In the genomic region with DNA sequence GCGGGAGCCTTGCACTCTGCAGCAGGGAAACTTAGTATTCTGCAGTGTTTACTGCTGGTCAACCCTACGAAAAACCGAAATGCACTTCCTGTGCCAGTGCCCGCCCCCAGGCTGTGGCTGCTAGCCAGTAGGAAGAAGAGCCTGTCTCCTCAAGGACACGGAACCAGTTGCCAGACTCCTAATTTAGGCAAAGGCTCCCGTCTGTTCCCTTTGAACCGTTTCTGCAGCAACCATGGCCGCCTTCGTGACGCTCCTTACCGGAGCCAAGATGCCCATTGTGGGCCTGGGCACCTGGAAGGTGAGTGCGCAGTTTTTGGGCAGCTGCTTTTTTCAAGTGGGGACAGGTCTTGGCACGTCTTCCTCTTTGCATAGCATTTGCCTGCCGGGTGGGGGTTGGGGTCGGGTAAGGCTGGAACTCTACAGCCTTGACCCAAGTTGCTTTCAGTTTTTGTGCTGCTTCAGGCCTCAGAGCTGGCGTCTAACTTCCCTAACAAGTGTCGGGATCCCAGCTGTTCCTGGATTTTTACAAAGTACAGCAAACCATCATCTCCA, we compare ENCODE assay signal across 8 mouse cellular contexts. TPM values are rescaled to one million over a fixed set of nuclear protein-coding genes. Genes with fewer than 3 reads are reported as not detected.
DNase-seq lines count a peak whose midpoint lies in the region; ATAC-seq and TF ChIP-seq lines count a peak whose summit lies in the region.

Gene Akr1b10 (plus strand): TSS at position 109 of the 552 bp plus-strand sequence.

- DNase-seq in c-Kit-positive CD71-positive TER-119-negative erythroid progenitor cells, embryonic 14.5 days (ENCODE audit: low read depth), result peak; percentile 43
- DNase-seq in kidney, postnatal 25 days, result peak; percentile 88 to 92
- DNase-seq in liver, embryonic 13.5 days, result peak; percentile 46
- peak; percentile 38 to 53 for DNase-seq in natural killer cell, adult 2 months (ENCODE audit: low spot score in 2 of 2)

- peak within 1 kb of the TSS; percentile 62 for H3K4me2 ChIP-seq in forebrain, embryonic 12.5 days
- peak within 1 kb of the TSS; percentile 85 for H3K4me2 ChIP-seq in heart, embryonic 16.5 days (ENCODE audit: low read depth, low read length)
- H3K4me2 ChIP-seq in liver, embryonic 13.5 days, result peak within 1 kb of the TSS; percentile 89
- peak within 1 kb of the TSS; percentile 82 for H3K4me2 ChIP-seq in stomach, embryonic 16.5 days (ENCODE audit: low read depth, low read length)

- H3K4me1 ChIP-seq in E14TG2a.4 (replicated peaks; ENCODE audit: low read depth, low read length), result peaks cover 23% of the 10 kb centered on the region
- peaks cover 14% of the 10 kb centered on the region for H3K4me1 ChIP-seq in forebrain, embryonic 12.5 days
- 0 out of 2 replicates have a peak, but pooled peaks cover 2% of the 10 kb centered on the region for H3K4me1 ChIP-seq in heart, embryonic 16.5 days (ENCODE audit: control insufficient read depth, insufficient read depth, low read length)
- peaks cover 23% of the 10 kb centered on the region for H3K4me1 ChIP-seq in liver, embryonic 13.5 days (replicated peaks)
- 0 out of 2 replicates have a peak, but pooled peaks cover 6% of the 10 kb centered on the region for H3K4me1 ChIP-seq in stomach, embryonic 16.5 days (ENCODE audit: control insufficient read depth, insufficient read depth, low read length)

- ATAC-seq in forebrain, embryonic 12.5 days (ENCODE audit: low FRiP score), result peak; percentile 60
- ATAC-seq in heart, embryonic 16.5 days (replicated peaks; ENCODE audit: extremely low read depth, insufficient read depth, low FRiP score), result peak; percentile 80
- peak; percentile 77 for ATAC-seq in liver, embryonic 13.5 days (ENCODE audit: low read depth)
- peak; percentile 72 for ATAC-seq in stomach, embryonic 16.5 days (ENCODE audit: insufficient read depth, low FRiP score)

- peak within 1 kb of the TSS; percentile 79 for H3K4me3 ChIP-seq in E14TG2a.4 (replicated peaks; ENCODE audit: low read length)
- H3K4me3 ChIP-seq in forebrain, embryonic 12.5 days (replicated peaks), result peak within 1 kb of the TSS; percentile 44
- peak within 1 kb of the TSS; percentile 67 for H3K4me3 ChIP-seq in heart, embryonic 16.5 days (ENCODE audit: low read length)
- H3K4me3 ChIP-seq in liver, embryonic 13.5 days (replicated peaks), result peak within 1 kb of the TSS; percentile 64
- H3K4me3 ChIP-seq in stomach, embryonic 16.5 days (replicated peaks; ENCODE audit: low read length), result peak within 1 kb of the TSS; percentile 65

- peak within 1 kb of the TSS; percentile 36 for H3K9ac ChIP-seq in forebrain, embryonic 12.5 days
- H3K9ac ChIP-seq in heart, embryonic 16.5 days (ENCODE audit: low read length), result peak within 1 kb of the TSS; percentile 75
- H3K9ac ChIP-seq in liver, embryonic 13.5 days, result peak within 1 kb of the TSS; percentile 64
- peak within 1 kb of the TSS; percentile 72 for H3K9ac ChIP-seq in stomach, embryonic 16.5 days (ENCODE audit: low read length)

- 0 out of 2 replicates have a peak, but pooled peaks cover 2% of the 10 kb centered on the region for H3K27me3 ChIP-seq in E14TG2a.4 (ENCODE audit: insufficient read depth, low read length)
- H3K27me3 ChIP-seq in forebrain, embryonic 12.5 days, result no peaks in the 10 kb centered on the region
- no peaks in the 10 kb centered on the region for H3K27me3 ChIP-seq in heart, embryonic 16.5 days (ENCODE audit: control insufficient read depth, insufficient read depth, low read length)
- no peaks in the 10 kb centered on the region for H3K27me3 ChIP-seq in liver, embryonic 13.5 days
- no peaks in the 10 kb centered on the region for H3K27me3 ChIP-seq in stomach, embryonic 16.5 days (ENCODE audit: control insufficient read depth, insufficient read depth, low read length)

- peaks cover 18% of the 10 kb centered on the region for H3K36me3 ChIP-seq in E14TG2a.4 (ENCODE audit: insufficient read depth, low read length)
- H3K36me3 ChIP-seq in forebrain, embryonic 12.5 days (replicated peaks), result no peaks in the 10 kb centered on the region; the same call in 1 of the 2 replicates
- peaks cover 11% of the 10 kb centered on the region for H3K36me3 ChIP-seq in heart, embryonic 16.5 days (ENCODE audit: control insufficient read depth, insufficient read depth)
- H3K36me3 ChIP-seq in liver, embryonic 13.5 days, result peaks cover 7% of the 10 kb centered on the region
- no peaks in the 10 kb centered on the region for H3K36me3 ChIP-seq in stomach, embryonic 16.5 days (ENCODE audit: control insufficient read depth, insufficient read depth, low read length)

- no peak for TF ChIP-seq CTCF in E14TG2a.4 (conservative IDR thresholded peaks at IDR 0.05; ENCODE audit: low read length)

- no peak within 1 kb of the TSS for H3K27ac ChIP-seq in forebrain, embryonic 12.5 days
- H3K27ac ChIP-seq in heart, embryonic 16.5 days (ENCODE audit: low read length), result peak within 1 kb of the TSS; percentile 88
- H3K27ac ChIP-seq in liver, embryonic 13.5 days, result 0 out of 2 replicates have a peak within 1 kb of the TSS, but pooled peaks have one; percentile 8
- H3K27ac ChIP-seq in stomach, embryonic 16.5 days (ENCODE audit: low read length), result peak within 1 kb of the TSS; percentile 87

- H3K9me3 ChIP-seq in E14TG2a.4 (ENCODE audit: low read length), result no peaks in the 10 kb centered on the region
- no peaks in the 10 kb centered on the region for H3K9me3 ChIP-seq in forebrain, embryonic 12.5 days
- no peaks in the 10 kb centered on the region for H3K9me3 ChIP-seq in heart, embryonic 16.5 days (replicated peaks; ENCODE audit: control insufficient read depth, low read length)
- no peaks in the 10 kb centered on the region for H3K9me3 ChIP-seq in liver, embryonic 13.5 days (replicated peaks)
- no peaks in the 10 kb centered on the region for H3K9me3 ChIP-seq in stomach, embryonic 16.5 days (replicated peaks; ENCODE audit: control insufficient read depth, low read length)

- WGBS in forebrain, embryonic 12.5 days, result 2% methylated on average over 17 of the region's 17 CpGs
- 0% methylated on average over 17 of the region's 17 CpGs for WGBS in heart, embryonic 16.5 days
- WGBS in liver, embryonic 13.5 days (ENCODE audit: insufficient replicate concordance), result 2% methylated on average over 17 of the region's 17 CpGs
- WGBS in stomach, embryonic 16.5 days, result 2% methylated on average over 17 of the region's 17 CpGs

RNA-seq across cellular contexts. Expression of gene Akr1b10, which starts in this region (rescaled TPM):
- polyA plus RNA-seq in forebrain, embryonic 12.5 days (2016; fragmentation: Nextera tagmentation; extraction: Ambion mirVana), result 9.4 and 10.1 TPM in 2 replicates
- polyA plus RNA-seq in heart, embryonic 16.5 days (2015; fragmentation: Nextera tagmentation; extraction: Ambion mirVana), result 68.3 and 74.7 TPM in 2 replicates
- polyA plus RNA-seq in liver, embryonic 13.5 days (2015; fragmentation: Nextera tagmentation; extraction: Ambion mirVana), result 6.7 and 8.5 TPM in 2 replicates
- polyA plus RNA-seq in stomach, embryonic 16.5 days (2015; fragmentation: Nextera tagmentation; extraction: Ambion mirVana), result 21.6 and 24.9 TPM in 2 replicates
